In genomic region chr6:31521491-31522355, GRCm38 (mm10) we compare ENCODE assay signal across 18 mouse cellular contexts. TPM values are rescaled to one million over a fixed set of nuclear protein-coding genes. Genes with fewer than 3 reads are reported as not detected.
A peak's percentile ranks its signal among the peaks of the same experiment; 100 is the strongest.
DNase-seq lines count a peak whose midpoint lies in the region; ATAC-seq and TF ChIP-seq lines count a peak whose summit lies in the region.
"Had no signal": no experiment of that assay in that cellular context is flagged by ENCODE, and none has a peak within 500 bp of the region (broad histone marks: within the 10 kb centered on the region; RNA-seq: fewer than 3 reads in every experiment).

No protein-coding gene starts in this region.

- H3K9me3 ChIP-seq in hindbrain, postnatal 0 days (ENCODE audit: low read length): no peaks in the 10 kb centered on the region
- no peaks in the 10 kb centered on the region for H3K9me3 ChIP-seq in hindbrain, embryonic 14.5 days (ENCODE audit: control insufficient read depth, low read length)
- no peaks in the 10 kb centered on the region for H3K9me3 ChIP-seq in lung, postnatal 0 days (ENCODE audit: low read length)
- H3K9me3 ChIP-seq: heart, embryonic 13.5 days; neural tube, embryonic 12.5 days had no signal

- no peak overlapping the region for H3K4me2 ChIP-seq in hindbrain, postnatal 0 days (ENCODE audit: low read depth, low read length)
- no peak overlapping the region for H3K4me2 ChIP-seq in hindbrain, embryonic 14.5 days (replicated peaks)
- H3K4me2 ChIP-seq in lung, postnatal 0 days (replicated peaks; ENCODE audit: low read depth, low read length): no peak overlapping the region
- H3K4me2 ChIP-seq: heart, embryonic 13.5 days; neural tube, embryonic 12.5 days had no signal

- ATAC-seq in hindbrain, postnatal 0 days: no peak
- no peak for ATAC-seq in hindbrain, embryonic 14.5 days (ENCODE audit: low FRiP score)
- ATAC-seq in lung, postnatal 0 days: no peak
- no peak for ATAC-seq in inflammation-experienced regulatory T-cells, adult 6 months

- H3K4me1 ChIP-seq in hindbrain, postnatal 0 days (ENCODE audit: insufficient read depth, low read length): peaks cover 9% of the 10 kb centered on the region; the same call in 1 of the 2 replicates
- no peaks in the 10 kb centered on the region; the same call in 1 of the 2 replicates for H3K4me1 ChIP-seq in hindbrain, embryonic 14.5 days (replicated peaks; ENCODE audit: control insufficient read depth, insufficient read depth, low read length)
- peaks cover 20% of the 10 kb centered on the region for H3K4me1 ChIP-seq in lung, postnatal 0 days (ENCODE audit: insufficient read depth, low read depth, low read length)

- H3K27me3 ChIP-seq in hindbrain, postnatal 0 days (ENCODE audit: insufficient read depth, low read length): no peaks in the 10 kb centered on the region
- H3K27me3 ChIP-seq in hindbrain, embryonic 14.5 days (ENCODE audit: control insufficient read depth, insufficient read depth, low read length): no peaks in the 10 kb centered on the region
- no peaks in the 10 kb centered on the region for H3K27me3 ChIP-seq in lung, postnatal 0 days (replicated peaks; ENCODE audit: insufficient read depth, low read length)
- H3K27me3 ChIP-seq: CH12.LX; heart, embryonic 13.5 days; neural tube, embryonic 12.5 days had no signal

- no peak overlapping the region for H3K9ac ChIP-seq in hindbrain, postnatal 0 days (replicated peaks; ENCODE audit: low read length)
- no peak overlapping the region for H3K9ac ChIP-seq in hindbrain, embryonic 14.5 days
- no peak overlapping the region for H3K9ac ChIP-seq in lung, postnatal 0 days (replicated peaks; ENCODE audit: low read depth)
- H3K9ac ChIP-seq: heart, embryonic 13.5 days; neural tube, embryonic 12.5 days had no signal

- H3K36me3 ChIP-seq in hindbrain, postnatal 0 days (ENCODE audit: insufficient read depth, low read length): 0 out of 2 replicates have a peak, but pooled peaks cover 5% of the 10 kb centered on the region
- H3K36me3 ChIP-seq in hindbrain, embryonic 14.5 days (replicated peaks; ENCODE audit: control insufficient read depth, insufficient read depth): peaks cover 46% of the 10 kb centered on the region
- H3K36me3 ChIP-seq in lung, postnatal 0 days (ENCODE audit: insufficient read depth, low read length): peaks cover 8% of the 10 kb centered on the region

- H3K27ac ChIP-seq in gastrocnemius, adult 2 months: no peak overlapping the region
- peak overlapping the region; percentile 60 for H3K27ac ChIP-seq in hindbrain, postnatal 0 days
- no peak overlapping the region for H3K27ac ChIP-seq in hindbrain, embryonic 14.5 days
- no peak overlapping the region for H3K27ac ChIP-seq in lung, postnatal 0 days (ENCODE audit: low read length)
- H3K27ac ChIP-seq: heart, embryonic 13.5 days; neural tube, embryonic 12.5 days had no signal

- no peak for TF ChIP-seq EP300 in lung, postnatal 0 days (IDR thresholded peaks at IDR 0.05)

- peak; percentile 5 for DNase-seq in gastrocnemius, adult 2 months
- DNase-seq in gastrocnemius, postnatal 14 days: no peak
- no peak for DNase-seq in hindbrain, postnatal 0 days (ENCODE audit: low spot score)
- DNase-seq in hindbrain, embryonic 14.5 days (ENCODE audit: low spot score): no peak
- peak; percentile 49 for DNase-seq in lung, postnatal 10 days
- no peak for DNase-seq in lung, postnatal 0 days (ENCODE audit: low spot score)
- peak; percentile 48 for DNase-seq in adipocyte (ENCODE audit: low spot score)
- DNase-seq: cerebellum, adult 18-20 months; cerebellum, postnatal 25 days; embryo, embryonic 11 days; gastrocnemius, postnatal 10 days; heart, postnatal 36 days; kidney, adult 11 months had no signal

- TF ChIP-seq CTCF in gastrocnemius, adult 2 months (IDR thresholded peaks at IDR 0.05): no peak
- TF ChIP-seq CTCF in hindbrain, postnatal 0 days (IDR thresholded peaks at IDR 0.05; ENCODE audit: low read depth): no peak
- no peak for TF ChIP-seq CTCF in lung, postnatal 0 days (IDR thresholded peaks at IDR 0.05)

- intact Hi-C loops in gastrocnemius, adult 2 months (cut with DNase I): no loop called here
- intact Hi-C loops in gastrocnemius, postnatal 14 days (cut with DNase I; ENCODE audit: low total_unique reads): no loop called here

- H3K4me3 ChIP-seq in gastrocnemius, adult 2 months: no peak overlapping the region
- H3K4me3 ChIP-seq in hindbrain, postnatal 0 days (ENCODE audit: low read length): no peak overlapping the region
- H3K4me3 ChIP-seq in hindbrain, embryonic 14.5 days (replicated peaks; ENCODE audit: low read length): no peak overlapping the region
- H3K4me3 ChIP-seq in lung, postnatal 0 days (ENCODE audit: low read depth, low read length): no peak overlapping the region
- H3K4me3 ChIP-seq: heart, embryonic 13.5 days; neural tube, embryonic 12.5 days had no signal

- WGBS in hindbrain, postnatal 0 days: 71% methylated on average over 8 of the region's 8 CpGs
- WGBS in hindbrain, embryonic 14.5 days: 84% methylated on average over 8 of the region's 8 CpGs
- WGBS in lung, postnatal 0 days: 69% methylated on average over 8 of the region's 8 CpGs

RNA-seq across cellular contexts. Expression of gene Podxl, which starts 42.1 kb away (rescaled TPM):
- total RNA-seq in gastrocnemius, adult 2 months (2021): 10 to 100 TPM; 22.0 to 31.9 TPM
- 10 to 100 TPM; 24.9 to 30.4 TPM for total RNA-seq in gastrocnemius, postnatal 14 days (2021)
- 15.7 and 18.9 TPM in 2 replicates for total RNA-seq in hindbrain, postnatal 0 days (2014; rRNA removed)
- polyA plus RNA-seq in hindbrain, postnatal 0 days (2015; fragmentation: Nextera tagmentation; extraction: Ambion mirVana): 6.4 and 6.6 TPM in 2 replicates
- polyA plus RNA-seq in hindbrain, embryonic 14.5 days (2014; fragmentation: Nextera tagmentation; extraction: Ambion mirVana): 8.7 and 9.8 TPM in 2 replicates
- 56.8 and 58.6 TPM in 2 replicates for polyA plus RNA-seq in lung, postnatal 0 days (2015; fragmentation: Nextera tagmentation; extraction: Ambion mirVana)
- under 1 TPM; 0.06 to 0.38 (median 0.11) TPM for polyA plus RNA-seq in inflammation-experienced regulatory T-cells, adult 6 months (2017; shearing (Covaris generic))
- total RNA-seq: CH12.LX; megakaryocyte, adult 5-6 weeks had no signal

Comparison
In these comparisons a context has a peak if more than half of its experiments do, and no peak if none do; other contexts are left out.
1. DNase-seq: peak in gastrocnemius, adult 2 months (single experiment), lung, postnatal 10 days (single experiment) and adipocyte (single experiment); none in gastrocnemius, postnatal 14 days (single experiment), hindbrain, postnatal 0 days (single experiment), hindbrain, embryonic 14.5 days (single experiment) and lung, postnatal 0 days (single experiment).